ENCODE assay signal across 22 mouse cellular contexts in genomic region chrX:69502061-69502460, GRCm38 (mm10).
DNase-seq lines count a peak whose midpoint lies in the region; ATAC-seq and TF ChIP-seq lines count a peak whose summit lies in the region.
"Had no signal": no experiment of that assay in that cellular context is flagged by ENCODE, and none has a peak within 500 bp of the region (broad histone marks: within the 10 kb centered on the region; RNA-seq: fewer than 3 reads in every experiment).

No protein-coding gene starts in this region.

- no peaks in the 10 kb centered on the region for H3K36me3 ChIP-seq in embryonic facial prominence, embryonic 14.5 days (ENCODE audit: control insufficient read depth, insufficient read depth, low read length)
- H3K36me3 ChIP-seq in embryonic facial prominence, embryonic 10.5 days (replicated peaks) = no peaks in the 10 kb centered on the region
- no peaks in the 10 kb centered on the region for H3K36me3 ChIP-seq in kidney, postnatal 0 days (ENCODE audit: insufficient read depth, low read length)
- H3K36me3 ChIP-seq in kidney, embryonic 15.5 days = no peaks in the 10 kb centered on the region
- H3K36me3 ChIP-seq: embryonic facial prominence, embryonic 15.5 days; heart, embryonic 10.5 days; limb, embryonic 15.5 days had no signal

- H3K27me3 ChIP-seq in embryonic facial prominence, embryonic 14.5 days (replicated peaks; ENCODE audit: control insufficient read depth, insufficient read depth, low read length) = no peaks in the 10 kb centered on the region
- H3K27me3 ChIP-seq in embryonic facial prominence, embryonic 10.5 days (replicated peaks; ENCODE audit: low read depth, poor library complexity, severe bottlenecking) = no peaks in the 10 kb centered on the region
- no peaks in the 10 kb centered on the region for H3K27me3 ChIP-seq in kidney, postnatal 0 days (ENCODE audit: insufficient read depth, low read length)
- H3K27me3 ChIP-seq in kidney, embryonic 15.5 days = no peaks in the 10 kb centered on the region
- H3K27me3 ChIP-seq: embryonic facial prominence, embryonic 15.5 days; limb, embryonic 15.5 days had no signal

- no peak overlapping the region for H3K27ac ChIP-seq in embryonic facial prominence, embryonic 14.5 days (replicated peaks; ENCODE audit: low read depth, low read length)
- H3K27ac ChIP-seq in embryonic facial prominence, embryonic 10.5 days (replicated peaks) = no peak overlapping the region
- H3K27ac ChIP-seq in kidney, postnatal 0 days = no peak overlapping the region
- H3K27ac ChIP-seq in kidney, embryonic 15.5 days = no peak overlapping the region
- H3K27ac ChIP-seq: embryonic facial prominence, embryonic 15.5 days; heart, embryonic 10.5 days; layer of hippocampus, adult 2 months; limb, embryonic 15.5 days; liver, embryonic 14.5 days had no signal

- H3K4me3 ChIP-seq in embryonic facial prominence, embryonic 14.5 days (ENCODE audit: low read depth, low read length) = no peak overlapping the region
- no peak overlapping the region for H3K4me3 ChIP-seq in embryonic facial prominence, embryonic 10.5 days
- no peak overlapping the region for H3K4me3 ChIP-seq in kidney, postnatal 0 days (replicated peaks; ENCODE audit: low read depth, low read length)
- no peak overlapping the region for H3K4me3 ChIP-seq in kidney, embryonic 15.5 days (replicated peaks)
- H3K4me3 ChIP-seq: embryonic facial prominence, embryonic 15.5 days; heart, embryonic 10.5 days; layer of hippocampus, adult 2 months; limb, embryonic 15.5 days had no signal

- H3K9ac ChIP-seq in embryonic facial prominence, embryonic 14.5 days (ENCODE audit: low read depth, low read length) = no peak overlapping the region
- no peak overlapping the region for H3K9ac ChIP-seq in kidney, postnatal 0 days (ENCODE audit: low read depth, low read length)
- no peak overlapping the region for H3K9ac ChIP-seq in kidney, embryonic 15.5 days
- H3K9ac ChIP-seq: embryonic facial prominence, embryonic 15.5 days; limb, embryonic 15.5 days; liver, embryonic 14.5 days had no signal

- H3K4me1 ChIP-seq in embryonic facial prominence, embryonic 14.5 days (ENCODE audit: control insufficient read depth, insufficient read depth, low read length) = no peaks in the 10 kb centered on the region
- no peaks in the 10 kb centered on the region for H3K4me1 ChIP-seq in embryonic facial prominence, embryonic 10.5 days
- no peaks in the 10 kb centered on the region for H3K4me1 ChIP-seq in kidney, postnatal 0 days (replicated peaks; ENCODE audit: insufficient read depth, low read length)
- H3K4me1 ChIP-seq in kidney, embryonic 15.5 days = no peaks in the 10 kb centered on the region
- H3K4me1 ChIP-seq: embryonic facial prominence, embryonic 15.5 days; heart, embryonic 10.5 days had no signal

- H3K4me2 ChIP-seq in embryonic facial prominence, embryonic 14.5 days (ENCODE audit: low read depth, low read length) = no peak overlapping the region
- no peak overlapping the region for H3K4me2 ChIP-seq in kidney, postnatal 0 days (ENCODE audit: low read length)
- H3K4me2 ChIP-seq in kidney, embryonic 15.5 days = no peak overlapping the region
- H3K4me2 ChIP-seq: embryonic facial prominence, embryonic 15.5 days; limb, embryonic 15.5 days had no signal

- no peak for ATAC-seq in embryonic facial prominence, embryonic 14.5 days (ENCODE audit: low read depth)
- no peak for ATAC-seq in kidney, postnatal 0 days (replicated peaks; ENCODE audit: low FRiP score, low read depth)
- ATAC-seq in kidney, embryonic 15.5 days (replicated peaks; ENCODE audit: low FRiP score) = no peak
- ATAC-seq: intestine, postnatal 0 days had no signal

- 19% methylated on average over 3 of the region's 3 CpGs for WGBS in embryonic facial prominence, embryonic 14.5 days
- WGBS in embryonic facial prominence, embryonic 10.5 days = 82% methylated on average over 3 of the region's 3 CpGs
- WGBS in kidney, postnatal 0 days = 64% methylated on average over 3 of the region's 3 CpGs
- 53% methylated on average over 3 of the region's 3 CpGs for WGBS in kidney, embryonic 15.5 days

- no peak for TF ChIP-seq CTCF in kidney, postnatal 0 days (IDR thresholded peaks at IDR 0.05; ENCODE audit: low read depth)

- no peaks in the 10 kb centered on the region for H3K9me3 ChIP-seq in embryonic facial prominence, embryonic 14.5 days (ENCODE audit: control insufficient read depth, low read length)
- H3K9me3 ChIP-seq in embryonic facial prominence, embryonic 10.5 days = no peaks in the 10 kb centered on the region
- H3K9me3 ChIP-seq in kidney, postnatal 0 days (replicated peaks; ENCODE audit: low read length) = no peaks in the 10 kb centered on the region
- no peaks in the 10 kb centered on the region for H3K9me3 ChIP-seq in kidney, embryonic 15.5 days (replicated peaks)
- H3K9me3 ChIP-seq: embryonic facial prominence, embryonic 15.5 days; heart, embryonic 10.5 days; limb, embryonic 15.5 days had no signal

- peak; percentile 68 for DNase-seq in embryonic facial prominence, embryonic 14.5 days (ENCODE audit: low spot score)
- DNase-seq in embryonic facial prominence, embryonic 10.5 days (ENCODE audit: low spot score) = no peak
- peak; percentile 7 for DNase-seq in kidney, postnatal 0 days (ENCODE audit: low spot score)
- DNase-seq in lung, postnatal 10 days = peak; percentile 11
- DNase-seq in lung, postnatal 25 days (ENCODE audit: low spot score) = no peak
- peak; percentile 80 for DNase-seq in Muller cell, postnatal 12 days (ENCODE audit: inconsistent ontology term)
- no peak for DNase-seq in layer of hippocampus, adult 9-11 months
- DNase-seq: adrenal gland, postnatal 14 days; cerebellum, adult 8-10 months; cerebellum, postnatal 36 days; embryo, embryonic 11 days; gastrocnemius, postnatal 10 days; heart, postnatal 4 days; lung, postnatal 4 days; right cerebral cortex, postnatal 14 days had no signal

Comparison
In these comparisons a context has a peak if more than half of its experiments do, and no peak if none do; other contexts are left out.
1. DNase-seq: peak in embryonic facial prominence, embryonic 14.5 days (single experiment), kidney, postnatal 0 days (single experiment), lung, postnatal 10 days (single experiment) and Muller cell, postnatal 12 days (single experiment); none in embryonic facial prominence, embryonic 10.5 days (single experiment), lung, postnatal 25 days (single experiment) and layer of hippocampus, adult 9-11 months (single experiment).